8 mouse cellular contexts compared by ENCODE assay signal in genomic region chr2:126429282-126429681, GRCm38 (mm10).
DNase-seq lines count a peak whose midpoint lies in the region; ATAC-seq and TF ChIP-seq lines count a peak whose summit lies in the region.

No protein-coding gene starts in this region.

- H3K4me1 ChIP-seq in heart, adult 2 months (ENCODE audit: control insufficient read depth, insufficient read depth, low read length) = no peaks in the 10 kb centered on the region
- peaks cover 3% of the 10 kb centered on the region; the same call in 1 of the 2 replicates for H3K4me1 ChIP-seq in forebrain, embryonic 16.5 days (replicated peaks; ENCODE audit: control insufficient read depth, insufficient read depth, low read length)
- no peaks in the 10 kb centered on the region for H3K4me1 ChIP-seq in intestine, embryonic 15.5 days (replicated peaks)
- H3K4me1 ChIP-seq in midbrain, postnatal 0 days (ENCODE audit: insufficient read depth, low read length) = no peaks in the 10 kb centered on the region
- H3K4me1 ChIP-seq in stomach, embryonic 14.5 days (ENCODE audit: control insufficient read depth, insufficient read depth, low read length) = no peaks in the 10 kb centered on the region

- no peak overlapping the region for H3K9ac ChIP-seq in heart, adult 2 months (ENCODE audit: low read depth, low read length)
- no peak overlapping the region for H3K9ac ChIP-seq in forebrain, embryonic 16.5 days (replicated peaks; ENCODE audit: low read depth, low read length)
- no peak overlapping the region for H3K9ac ChIP-seq in intestine, embryonic 15.5 days
- no peak overlapping the region for H3K9ac ChIP-seq in midbrain, postnatal 0 days (replicated peaks; ENCODE audit: low read length, poor library complexity, severe bottlenecking)
- no peak overlapping the region for H3K9ac ChIP-seq in stomach, embryonic 14.5 days (replicated peaks; ENCODE audit: low read depth, low read length)

- no peak overlapping the region for H3K4me2 ChIP-seq in forebrain, embryonic 16.5 days (ENCODE audit: low read length)
- no peak overlapping the region for H3K4me2 ChIP-seq in intestine, embryonic 15.5 days (replicated peaks)
- H3K4me2 ChIP-seq in midbrain, postnatal 0 days (ENCODE audit: low read depth, low read length, poor library complexity, severe bottlenecking) = no peak overlapping the region
- no peak overlapping the region for H3K4me2 ChIP-seq in stomach, embryonic 14.5 days (replicated peaks; ENCODE audit: low read depth, low read length)

- intact Hi-C loops in heart, adult 2 months (cut with DNase I) = loop anchor here (2.0 kb wide), 1 partner anchor 536 kb away; no protein-coding TSS in a partner anchor
- intact Hi-C loops in heart, postnatal 25 days (cut with DNase I) = loop anchor here (5.0 to 10.0 kb wide), 2 partner anchors 424 to 537 kb away; no protein-coding TSS in a partner anchor
- intact Hi-C loops in left cerebral cortex, postnatal 4 days (cut with DNase I) = loop anchor here (10.0 kb wide), 1 partner anchor 534 kb away; no protein-coding TSS in a partner anchor

- 10% methylated on average over 3 of the region's 3 CpGs for WGBS in heart, adult 2 months
- 17% methylated on average over 3 of the region's 3 CpGs for WGBS in forebrain, embryonic 16.5 days
- 13% methylated on average over 3 of the region's 3 CpGs for WGBS in intestine, embryonic 15.5 days
- 15% methylated on average over 3 of the region's 3 CpGs for WGBS in midbrain, postnatal 0 days
- 14% methylated on average over 3 of the region's 3 CpGs for WGBS in stomach, embryonic 14.5 days

- DNase-seq in heart, adult 2 months = peak; percentile 30 to 34
- no peak for DNase-seq in heart, postnatal 25 days (ENCODE audit: low spot score)
- peak; percentile 21 for DNase-seq in c-Kit-positive CD71-positive TER-119-negative erythroid progenitor cells, embryonic 14.5 days (ENCODE audit: low read depth)
- DNase-seq in left cerebral cortex, postnatal 4 days = peak; percentile 67
- DNase-seq in midbrain, postnatal 0 days (ENCODE audit: low spot score) = peak; percentile 86

- no peaks in the 10 kb centered on the region for H3K27me3 ChIP-seq in heart, adult 2 months (ENCODE audit: control insufficient read depth, insufficient read depth, low read length)
- H3K27me3 ChIP-seq in forebrain, embryonic 16.5 days (replicated peaks; ENCODE audit: control insufficient read depth, insufficient read depth, low read length) = no peaks in the 10 kb centered on the region
- no peaks in the 10 kb centered on the region for H3K27me3 ChIP-seq in intestine, embryonic 15.5 days (replicated peaks)
- no peaks in the 10 kb centered on the region for H3K27me3 ChIP-seq in midbrain, postnatal 0 days (ENCODE audit: insufficient read depth, low read length)
- no peaks in the 10 kb centered on the region for H3K27me3 ChIP-seq in stomach, embryonic 14.5 days (ENCODE audit: control insufficient read depth, insufficient read depth, low read length)

- no peak overlapping the region for H3K27ac ChIP-seq in heart, adult 2 months
- H3K27ac ChIP-seq in forebrain, embryonic 16.5 days (ENCODE audit: low read length) = no peak overlapping the region
- H3K27ac ChIP-seq in intestine, embryonic 15.5 days = no peak overlapping the region
- H3K27ac ChIP-seq in midbrain, postnatal 0 days (ENCODE audit: low read depth, low read length) = no peak overlapping the region
- no peak overlapping the region for H3K27ac ChIP-seq in stomach, embryonic 14.5 days (ENCODE audit: low read length)

- ATAC-seq in forebrain, embryonic 16.5 days = peak; percentile 81
- ATAC-seq in intestine, embryonic 15.5 days = peak; percentile 65; the same call in 1 of the 2 replicates
- ATAC-seq in midbrain, postnatal 0 days (ENCODE audit: low FRiP score) = peak; percentile 71
- peak; percentile 58; the same call in 1 of the 2 replicates for ATAC-seq in stomach, embryonic 14.5 days (ENCODE audit: insufficient number of reproducible peaks, insufficient read depth, low FRiP score, low read depth)

- no peaks in the 10 kb centered on the region for H3K36me3 ChIP-seq in heart, adult 2 months (ENCODE audit: control insufficient read depth, insufficient read depth, low read length)
- H3K36me3 ChIP-seq in forebrain, embryonic 16.5 days (ENCODE audit: control insufficient read depth, insufficient read depth) = no peaks in the 10 kb centered on the region
- no peaks in the 10 kb centered on the region for H3K36me3 ChIP-seq in intestine, embryonic 15.5 days
- no peaks in the 10 kb centered on the region for H3K36me3 ChIP-seq in midbrain, postnatal 0 days (ENCODE audit: insufficient read depth, low read length)
- H3K36me3 ChIP-seq in stomach, embryonic 14.5 days (ENCODE audit: control insufficient read depth, insufficient read depth, low read length) = no peaks in the 10 kb centered on the region

- H3K4me3 ChIP-seq in heart, adult 2 months = no peak overlapping the region
- H3K4me3 ChIP-seq in forebrain, embryonic 16.5 days (replicated peaks; ENCODE audit: low read length) = no peak overlapping the region
- H3K4me3 ChIP-seq in intestine, embryonic 15.5 days (replicated peaks) = no peak overlapping the region
- no peak overlapping the region for H3K4me3 ChIP-seq in midbrain, postnatal 0 days (ENCODE audit: low read depth, low read length)
- no peak overlapping the region for H3K4me3 ChIP-seq in stomach, embryonic 14.5 days (ENCODE audit: low read depth, low read length)

- peak; percentile 85 for TF ChIP-seq CTCF in heart, adult 2 months (IDR thresholded peaks at IDR 0.05)
- peak; percentile 91 for TF ChIP-seq CTCF in midbrain, postnatal 0 days (IDR thresholded peaks at IDR 0.05)

- H3K9me3 ChIP-seq in forebrain, embryonic 16.5 days (ENCODE audit: control insufficient read depth, low read length) = no peaks in the 10 kb centered on the region
- H3K9me3 ChIP-seq in intestine, embryonic 15.5 days = no peaks in the 10 kb centered on the region
- H3K9me3 ChIP-seq in midbrain, postnatal 0 days (ENCODE audit: low read length) = no peaks in the 10 kb centered on the region
- no peaks in the 10 kb centered on the region for H3K9me3 ChIP-seq in stomach, embryonic 14.5 days (ENCODE audit: control insufficient read depth, low read depth, low read length)

- TF ChIP-seq EP300 in heart, adult 2 months (IDR thresholded peaks at IDR 0.05; ENCODE audit: insufficient read depth, low read depth, low read length) = 0 out of 2 replicates have a peak, but pooled peaks have one; percentile 51

- no peak for TF ChIP-seq POLR2A in heart, adult 2 months (IDR thresholded peaks at IDR 0.05; ENCODE audit: insufficient read depth, low read depth, low read length)

- no peaks in the 10 kb centered on the region for H3K79me2 ChIP-seq in heart, adult 2 months (replicated peaks; ENCODE audit: control insufficient read depth, insufficient read depth, low read length)
